Mouse (Mus musculus) ovary, postnatal 10 days (tissue): ENCODE data around the gene Cuedc1.

Experiments
- DNase-seq: peaks from one replicate; pipeline ENCODE4 v3.0.0; 2022; ENCODE audit warnings: low spot score

Gene Cuedc1

GRCm38 (mm10) chr11:88086737-88087627 lies 10.9 kb upstream of the Cuedc1 start:
- peak; percentile 64 for DNase-seq

GRCm38 (mm10) chr11:88089150-88089549 lies 8.7 kb upstream of the Cuedc1 start:
- no peak for DNase-seq

GRCm38 (mm10) chr11:88090293-88090692 lies 7.6 kb upstream of the Cuedc1 start:
- DNase-seq, result no peak

- no peak for DNase-seq
These were observed 5.9 kb upstream of the Cuedc1 start for GRCm38 (mm10) chr11:88091949-88092348.

- no peak for DNase-seq
These were observed 685 bp upstream of the Cuedc1 start for GRCm38 (mm10) chr11:88097173-88097572.

GRCm38 (mm10) chr11:88098787-88099598 lies 1.1 kb downstream of the Cuedc1 start:
- DNase-seq, result peak; percentile 69

- DNase-seq, result peak; percentile 58
These were observed 1.8 kb downstream of the Cuedc1 start for GRCm38 (mm10) chr11:88099599-88100023.

GRCm38 (mm10) chr11:88100170-88100569 lies 2.3 kb downstream of the Cuedc1 start:
- DNase-seq, result no peak

- no peak for DNase-seq
These were observed 5.5 kb downstream of the Cuedc1 start for GRCm38 (mm10) chr11:88103214-88103941.

- DNase-seq, result no peak
These were observed 7.8 kb downstream of the Cuedc1 start for GRCm38 (mm10) chr11:88105494-88106291.

GRCm38 (mm10) chr11:88106292-88106554 lies 8.4 kb downstream of the Cuedc1 start:
- DNase-seq, result no peak

GRCm38 (mm10) chr11:88107365-88107764 lies 9.5 kb downstream of the Cuedc1 start:
- no peak for DNase-seq

GRCm38 (mm10) chr11:88110031-88110594 lies 12.3 kb downstream of the Cuedc1 start:
- no peak for DNase-seq

- no peak for DNase-seq
These were observed 14.2 kb downstream of the Cuedc1 start for GRCm38 (mm10) chr11:88112078-88112477.

- DNase-seq, result no peak
These were observed 14.9 kb downstream of the Cuedc1 start for GRCm38 (mm10) chr11:88112677-88113333.

GRCm38 (mm10) chr11:88113543-88114271 lies 15.8 kb downstream of the Cuedc1 start:
- DNase-seq, result no peak

- DNase-seq, result no peak
These were observed 17.0 kb downstream of the Cuedc1 start for GRCm38 (mm10) chr11:88114871-88115301.

GRCm38 (mm10) chr11:88116568-88116967 lies 18.7 kb downstream of the Cuedc1 start:
- DNase-seq, result no peak

GRCm38 (mm10) chr11:88117356-88118090 lies 19.7 kb downstream of the Cuedc1 start:
- no peak for DNase-seq
